Mouse (Mus musculus) heart, adult 9 months (tissue): ENCODE measurements around the gene Nfic.
A peak's percentile ranks its signal among the peaks of the same experiment; 100 is the strongest.

ENCODE experiments used
- DNase-seq, 2 experiments: peaks; one replicate each; pipeline ENCODE4 v3.0.0; 2022; ENCODE audit warnings: low spot score in 2 of 2

The Nfic gene

GRCm38 (mm10) chr10:81405588-81406201 is 49.7 kb downstream of the Nfic start:
- no peak for DNase-seq

GRCm38 (mm10) chr10:81404720-81405119 is 50.7 kb downstream of the Nfic start:
- peak in 1 of 2 experiments; percentile 63 for DNase-seq

GRCm38 (mm10) chr10:81404082-81404481 is 51.4 kb downstream of the Nfic start:
- DNase-seq = no peak

- DNase-seq = no peak
Measured at GRCm38 (mm10) chr10:81403511-81403910, 51.9 kb downstream of the Nfic start.

GRCm38 (mm10) chr10:81402227-81402765 is 53.1 kb downstream of the Nfic start:
- DNase-seq = no peak

- peak; percentile 85 to 87 for DNase-seq
Measured at GRCm38 (mm10) chr10:81401521-81402226, 53.8 kb downstream of the Nfic start.

GRCm38 (mm10) chr10:81401205-81401520 is 54.3 kb downstream of the Nfic start:
- DNase-seq = no peak

- DNase-seq = no peak
Measured at GRCm38 (mm10) chr10:81400371-81401204, 54.8 kb downstream of the Nfic start.

- no peak for DNase-seq
Measured at GRCm38 (mm10) chr10:81399798-81400308, 55.6 kb downstream of the Nfic start.

GRCm38 (mm10) chr10:81399296-81399695 is 56.1 kb downstream of the Nfic start:
- DNase-seq = no peak

GRCm38 (mm10) chr10:81396749-81397148 is 58.7 kb downstream of the Nfic start:
- no peak for DNase-seq

GRCm38 (mm10) chr10:81395865-81396264 is 59.6 kb downstream of the Nfic start:
- no peak for DNase-seq

- no peak for DNase-seq
Measured at GRCm38 (mm10) chr10:81395127-81395526, 60.3 kb downstream of the Nfic start.

GRCm38 (mm10) chr10:81393456-81394063 is 61.9 kb downstream of the Nfic start:
- DNase-seq = no peak

- no peak for DNase-seq
Measured at GRCm38 (mm10) chr10:81392781-81393185, 62.7 kb downstream of the Nfic start, which contains the start of gene Smim24. Smim24 (plus strand) TSS chr10:81393051.

- no peak for DNase-seq
Measured at GRCm38 (mm10) chr10:81392270-81392669, 63.2 kb downstream of the Nfic start.

GRCm38 (mm10) chr10:81390678-81390965 is 64.8 kb downstream of the Nfic start:
- no peak for DNase-seq

- DNase-seq = peak in 1 of 2 experiments; percentile 59
Measured at GRCm38 (mm10) chr10:81389801-81390677, 65.4 kb downstream of the Nfic start.

- DNase-seq = no peak
Measured at GRCm38 (mm10) chr10:81389373-81389772, 66.1 kb downstream of the Nfic start.

- no peak for DNase-seq
Measured at GRCm38 (mm10) chr10:81388505-81389055, 66.9 kb downstream of the Nfic start, which contains the start of gene Gm48552. Gm48552 (plus strand) TSS chr10:81389005.
